Mouse (Mus musculus): ENCODE results near the gene Zfp704. TPM values are rescaled to one million over a fixed set of nuclear protein-coding genes. Genes with fewer than 3 reads are reported as not detected.

Gene Zfp704
- 0.98 and 1.2 TPM in 2 replicates for polyA plus RNA-seq (2015; fragmentation: Nextera tagmentation; extraction: Ambion mirVana)

DNA sequence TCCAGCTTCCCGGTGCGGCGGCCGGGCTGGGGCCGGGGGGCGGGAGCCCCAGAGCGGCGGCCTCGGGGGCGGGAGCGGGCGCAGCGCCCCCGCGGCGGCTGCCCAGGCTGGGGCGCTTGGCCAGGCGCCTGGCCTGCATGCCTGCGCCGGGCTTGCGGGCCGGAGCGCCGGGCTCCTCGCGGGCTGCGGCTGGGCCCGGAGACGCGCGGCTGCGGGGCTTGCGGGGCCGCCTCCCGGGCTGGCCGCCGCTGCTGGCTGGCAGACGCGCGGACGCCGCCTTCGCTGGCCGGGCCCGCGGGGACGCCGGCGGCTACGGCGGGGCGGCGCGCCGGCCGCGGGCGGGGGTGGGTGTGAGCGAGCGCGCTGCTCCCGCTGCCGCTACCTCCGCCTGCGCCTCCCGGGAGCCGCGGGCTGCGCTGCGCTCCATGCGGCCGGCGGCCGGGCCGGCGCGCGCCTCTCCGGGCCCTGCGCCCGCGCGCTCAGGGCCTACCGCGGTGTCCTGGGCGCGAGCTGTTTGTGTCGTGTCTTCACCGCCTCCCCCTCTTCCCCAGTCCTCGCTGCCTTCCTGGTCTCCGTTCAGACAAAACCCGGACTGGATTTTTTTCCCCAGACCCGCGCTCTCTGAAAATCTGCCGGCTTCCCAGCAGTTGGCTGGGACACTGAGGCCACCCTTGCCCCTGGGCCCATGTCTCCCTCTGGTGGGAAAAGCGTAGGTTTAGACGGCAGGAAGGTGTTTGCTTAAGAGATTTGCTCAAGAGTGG, at the start of gene Zfp704:
Gene Zfp704 (minus strand): TSS at position 505 of the 761 bp plus-strand sequence.
- Histone ChIP-seq H3K4me1 (replicated peaks) (peaks cover 57% of the 10 kb centered on the region), H3K9me3 (replicated peaks) (no peaks in the 10 kb centered on the region), H3K27me3 (peaks cover 39% of the 10 kb centered on the region), H3K4me3 (replicated peaks) (peak within 1 kb of the TSS; percentile 77), H3K9ac (peak within 1 kb of the TSS; percentile 81), H3K36me3 (no peaks in the 10 kb centered on the region), H3K4me2 (peak within 1 kb of the TSS; percentile 98), H3K27ac (peak within 1 kb of the TSS; percentile 77)
- DNase-seq (peak; percentile 62), ATAC-seq (ENCODE audit: low read depth) (peak; percentile 72)
- under 1% methylated on average over 68 of the region's 97 CpGs for WGBS (ENCODE audit: insufficient replicate concordance)

DNA sequence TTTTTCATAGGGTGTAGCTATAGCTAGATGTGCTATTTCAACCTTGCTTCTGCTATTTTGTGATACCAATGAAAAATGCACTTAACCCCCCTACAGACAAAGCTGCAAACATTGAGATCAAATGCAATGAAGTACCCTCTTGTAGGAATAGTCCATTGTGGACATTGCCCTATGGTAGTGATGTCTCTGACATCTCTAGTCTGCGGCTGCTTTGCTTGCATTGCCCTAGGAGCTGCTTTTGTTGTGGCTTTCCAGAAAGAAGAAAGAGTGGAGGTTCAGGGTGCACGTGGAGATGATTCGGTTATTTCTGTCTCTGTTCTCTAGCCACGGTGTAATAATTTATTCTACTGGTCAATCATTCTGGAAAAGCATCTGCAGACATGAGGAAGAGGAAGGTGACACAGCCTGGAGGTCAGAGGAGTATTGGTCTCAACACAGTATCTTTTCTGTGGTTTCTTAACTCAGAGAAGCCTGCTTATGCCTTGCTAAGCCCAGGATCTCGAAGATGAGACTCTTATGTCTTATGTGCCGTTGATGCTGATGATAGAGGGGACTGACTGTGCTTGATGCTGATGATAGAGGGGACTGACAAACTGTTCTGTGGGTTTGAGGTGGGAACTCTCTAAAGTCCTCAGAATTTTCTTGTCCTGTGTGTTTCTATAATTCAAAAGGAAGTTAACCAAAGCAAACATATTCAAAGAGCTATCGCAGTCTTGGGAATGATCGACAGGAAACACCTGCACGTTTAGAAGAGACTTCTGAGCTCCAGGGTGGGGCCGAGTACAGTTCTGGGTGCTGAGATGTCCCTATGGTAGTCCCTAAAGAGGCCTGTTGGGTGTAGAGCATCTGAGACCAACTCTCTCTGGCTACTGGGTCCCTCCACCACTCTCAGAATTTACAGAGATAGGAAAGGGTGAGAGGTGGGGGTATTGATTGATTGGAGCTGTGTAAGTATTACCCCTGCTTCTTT, 23.4 kb upstream of the Zfp704 start:
- Histone ChIP-seq H3K4me3 (replicated peaks) (no peak overlapping the region), H3K9me3 (replicated peaks) (no peaks in the 10 kb centered on the region), H3K36me3 (no peaks in the 10 kb centered on the region), H3K4me1 (replicated peaks) (no peaks in the 10 kb centered on the region), H3K4me2 (no peak overlapping the region), H3K27ac (no peak overlapping the region), H3K27me3 (peaks cover 37% of the 10 kb centered on the region), H3K9ac (no peak overlapping the region)
- WGBS (ENCODE audit: insufficient replicate concordance), result 36% methylated on average over 10 of the region's 10 CpGs
- DNase-seq (no peak), ATAC-seq (ENCODE audit: low read depth) (no peak)

DNA sequence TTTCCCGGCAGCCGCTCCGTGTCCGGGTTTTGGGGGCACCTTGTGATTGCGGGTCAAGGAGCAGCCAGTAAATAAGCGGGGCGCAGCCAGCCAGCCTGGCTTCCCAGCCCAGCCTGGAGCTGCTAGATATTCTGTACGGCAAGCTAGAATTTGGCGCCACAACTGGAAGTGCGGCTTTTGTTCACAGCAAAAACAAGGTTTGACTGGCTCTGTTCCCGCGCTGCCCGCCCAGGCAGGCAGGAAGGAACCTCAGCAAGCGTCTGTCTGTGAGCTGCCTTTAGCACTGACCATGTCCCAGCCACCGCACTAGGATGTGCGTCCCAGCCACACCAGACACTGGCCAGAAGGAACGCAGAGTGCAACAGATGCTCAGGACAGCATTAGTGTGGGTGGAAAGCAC, 20.1 kb upstream of the Zfp704 start:
- H3K27me3 ChIP-seq, result peaks cover 44% of the 10 kb centered on the region
- ATAC-seq (ENCODE audit: low read depth), result no peak
- H3K27ac ChIP-seq, result no peak overlapping the region

DNA sequence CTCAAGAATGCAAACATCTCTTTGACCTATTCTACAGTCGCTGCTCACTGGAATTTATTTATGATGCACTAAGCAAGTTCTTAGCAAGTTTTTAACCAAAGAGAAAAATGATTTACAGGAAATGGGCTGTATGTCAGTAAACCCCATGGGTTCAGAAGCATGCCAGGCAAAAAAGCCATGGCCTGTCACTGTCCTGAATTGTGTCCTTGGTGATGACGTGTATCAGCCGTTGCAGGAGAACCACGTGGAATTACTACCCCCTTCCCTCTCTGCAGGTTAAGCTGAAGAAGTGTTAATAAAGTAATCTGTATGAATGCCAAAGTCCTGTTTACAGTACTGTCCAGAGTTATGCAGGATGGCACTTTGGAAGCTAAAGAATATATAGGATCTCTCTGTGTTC, 18.2 kb upstream of the Zfp704 start:
- no peaks in the 10 kb centered on the region for H3K4me1 ChIP-seq (replicated peaks)
- peaks cover 48% of the 10 kb centered on the region for H3K27me3 ChIP-seq
- 68% methylated on average over 4 of the region's 4 CpGs for WGBS (ENCODE audit: insufficient replicate concordance)
- H3K9ac ChIP-seq, result no peak overlapping the region
- no peak overlapping the region for H3K4me3 ChIP-seq (replicated peaks)
- no peak overlapping the region for H3K4me2 ChIP-seq
- DNase-seq, result no peak
- H3K36me3 ChIP-seq, result no peaks in the 10 kb centered on the region
- no peak overlapping the region for H3K27ac ChIP-seq
- no peaks in the 10 kb centered on the region for H3K9me3 ChIP-seq (replicated peaks)
- ATAC-seq (ENCODE audit: low read depth), result no peak

More for the DNA sequence above, 20.1 kb upstream of the Zfp704 start:
- WGBS (ENCODE audit: insufficient replicate concordance), result 31% methylated on average over 17 of the region's 17 CpGs
- Histone ChIP-seq H3K9ac (no peak overlapping the region), H3K4me2 (peak overlapping the region; percentile 30), H3K36me3 (no peaks in the 10 kb centered on the region), H3K4me1 (replicated peaks) (no peaks in the 10 kb centered on the region), H3K9me3 (replicated peaks) (no peaks in the 10 kb centered on the region), H3K4me3 (replicated peaks) (no peak overlapping the region)
- no peak for DNase-seq

DNA sequence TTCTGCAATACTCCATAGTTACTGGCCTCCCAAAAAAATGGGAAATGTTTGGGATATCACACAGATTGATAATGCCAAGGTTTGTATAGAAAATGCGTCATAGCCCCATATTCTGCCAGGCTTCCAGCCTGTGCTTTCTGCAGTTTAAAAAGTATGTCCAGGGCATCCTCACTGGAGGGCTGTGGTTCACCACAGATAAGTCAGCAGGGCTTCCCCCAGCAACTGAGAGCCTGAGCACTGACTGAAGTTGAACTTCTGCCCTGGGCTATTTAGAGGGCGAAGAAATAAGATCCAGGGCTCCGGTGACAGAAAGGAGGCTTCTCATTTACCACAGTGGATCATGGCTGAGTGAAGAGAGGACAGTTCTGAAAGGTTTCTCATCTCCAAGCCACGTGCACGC, 16.3 kb upstream of the Zfp704 start:
- Histone ChIP-seq H3K9me3 (replicated peaks) (no peaks in the 10 kb centered on the region), H3K9ac (no peak overlapping the region), H3K4me2 (no peak overlapping the region), H3K27ac (no peak overlapping the region), H3K27me3 (peaks cover 39% of the 10 kb centered on the region), H3K4me1 (replicated peaks) (no peaks in the 10 kb centered on the region), H3K4me3 (replicated peaks) (no peak overlapping the region), H3K36me3 (no peaks in the 10 kb centered on the region)
- ATAC-seq (ENCODE audit: low read depth), result no peak
- 32% methylated on average over 5 of the region's 5 CpGs for WGBS (ENCODE audit: insufficient replicate concordance)
- DNase-seq, result no peak

DNA sequence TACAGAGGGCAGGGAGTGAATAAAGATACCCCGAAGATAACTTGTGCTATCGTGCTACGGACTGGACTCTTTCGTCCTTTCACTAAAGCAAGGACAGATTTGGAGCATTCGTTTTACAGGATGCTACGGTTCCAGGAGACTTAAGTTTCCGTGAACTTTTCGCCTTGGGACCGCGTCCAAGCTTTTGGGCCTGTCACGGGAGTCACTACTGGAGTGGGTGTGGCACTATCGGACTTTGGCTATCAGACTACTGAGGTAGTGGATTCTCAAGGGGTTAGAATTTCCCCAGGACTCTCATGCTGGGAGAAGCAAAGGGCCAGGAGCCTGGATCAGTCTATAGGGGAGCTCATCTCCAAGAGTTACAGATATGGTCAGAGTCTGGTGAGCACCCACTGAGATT, 10.7 kb upstream of the Zfp704 start:
- no peak for DNase-seq
- no peaks in the 10 kb centered on the region for H3K9me3 ChIP-seq (replicated peaks)
- no peak overlapping the region for H3K9ac ChIP-seq
- no peak overlapping the region for H3K4me3 ChIP-seq (replicated peaks)
- peaks cover 13% of the 10 kb centered on the region for H3K4me1 ChIP-seq (replicated peaks)
- WGBS (ENCODE audit: insufficient replicate concordance), result 76% methylated on average over 12 of the region's 12 CpGs
- no peaks in the 10 kb centered on the region for H3K36me3 ChIP-seq
- no peak overlapping the region for H3K4me2 ChIP-seq
- ATAC-seq (ENCODE audit: low read depth), result no peak
- H3K27me3 ChIP-seq, result peaks cover 3% of the 10 kb centered on the region; the same call in 1 of the 2 replicates
- H3K27ac ChIP-seq, result no peak overlapping the region

DNA sequence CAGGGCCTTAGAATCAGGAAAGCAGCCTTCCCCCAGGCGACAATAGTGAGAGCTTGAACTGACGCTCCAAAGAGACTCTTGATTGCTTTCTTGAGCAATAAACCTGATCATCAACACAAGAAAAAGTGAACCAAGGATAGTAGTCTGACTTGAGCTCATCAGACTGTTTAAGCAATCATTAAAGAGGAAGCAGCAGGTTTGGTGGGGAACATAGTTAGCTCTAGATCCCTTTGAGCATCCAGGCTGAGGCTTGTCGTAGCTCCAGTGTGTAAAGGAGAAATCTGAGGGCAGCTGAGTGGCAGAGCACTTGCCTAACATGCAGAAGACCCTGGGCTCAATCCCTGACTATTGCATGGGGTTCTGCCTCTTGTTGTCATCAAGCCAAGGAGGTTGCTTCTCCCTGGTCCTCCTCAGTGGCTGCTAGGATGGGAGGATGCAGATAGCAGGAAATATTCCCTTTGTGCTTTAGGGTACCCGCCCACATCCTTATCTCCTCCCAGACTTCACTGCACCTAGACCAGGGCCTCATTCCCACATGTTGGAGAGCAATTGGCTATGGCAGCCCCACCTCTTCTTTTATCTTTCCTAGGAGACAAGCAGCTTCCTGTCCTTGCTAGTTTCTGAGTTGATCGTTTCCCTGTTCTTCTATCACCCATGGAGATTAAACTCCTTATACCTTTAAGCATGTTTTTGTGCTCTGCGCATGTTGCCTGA, 9.8 kb upstream of the Zfp704 start:
- no peak overlapping the region for H3K9ac ChIP-seq
- ATAC-seq (ENCODE audit: low read depth), result peak; percentile 54

DNA sequence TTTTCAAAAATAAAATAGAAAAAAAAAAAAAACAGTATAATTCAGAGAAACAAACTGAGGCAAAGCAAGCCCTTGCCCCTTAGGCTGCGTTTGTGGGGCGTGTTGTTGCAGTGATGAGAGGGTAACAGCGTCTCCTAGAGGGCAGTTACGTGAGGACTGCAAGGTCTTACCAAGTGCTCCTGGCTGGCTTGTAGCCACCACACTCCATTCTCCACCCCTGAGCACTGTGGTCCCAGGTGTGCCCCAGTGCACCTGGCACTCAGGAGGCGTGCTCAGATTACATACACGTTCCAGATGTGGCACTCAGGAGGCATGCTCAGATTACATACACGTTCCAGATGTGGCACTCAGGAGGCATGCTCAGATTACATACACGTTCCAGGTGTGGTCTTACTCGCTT, 7.2 kb upstream of the Zfp704 start:
- no peak overlapping the region for H3K4me2 ChIP-seq
- no peak overlapping the region for H3K27ac ChIP-seq
- H3K4me3 ChIP-seq (replicated peaks), result no peak overlapping the region
- H3K9ac ChIP-seq, result no peak overlapping the region
- peaks cover 33% of the 10 kb centered on the region for H3K4me1 ChIP-seq (replicated peaks)
- H3K36me3 ChIP-seq, result no peaks in the 10 kb centered on the region
- DNase-seq, result no peak
- H3K9me3 ChIP-seq (replicated peaks), result no peaks in the 10 kb centered on the region
- peaks cover 9% of the 10 kb centered on the region; the same call in 1 of the 2 replicates for H3K27me3 ChIP-seq
- 68% methylated on average over 9 of the region's 9 CpGs for WGBS (ENCODE audit: insufficient replicate concordance)
- no peak for ATAC-seq (ENCODE audit: low read depth)

More for the DNA sequence above, 9.8 kb upstream of the Zfp704 start:
- no peak for DNase-seq
- Histone ChIP-seq H3K36me3 (no peaks in the 10 kb centered on the region), H3K9me3 (replicated peaks) (no peaks in the 10 kb centered on the region), H3K27ac (no peak overlapping the region), H3K27me3 (peaks cover 3% of the 10 kb centered on the region; the same call in 1 of the 2 replicates), H3K4me2 (no peak overlapping the region), H3K4me3 (replicated peaks) (no peak overlapping the region), H3K4me1 (replicated peaks) (peaks cover 21% of the 10 kb centered on the region)
- 42% methylated on average over 6 of the region's 6 CpGs for WGBS (ENCODE audit: insufficient replicate concordance)

DNA sequence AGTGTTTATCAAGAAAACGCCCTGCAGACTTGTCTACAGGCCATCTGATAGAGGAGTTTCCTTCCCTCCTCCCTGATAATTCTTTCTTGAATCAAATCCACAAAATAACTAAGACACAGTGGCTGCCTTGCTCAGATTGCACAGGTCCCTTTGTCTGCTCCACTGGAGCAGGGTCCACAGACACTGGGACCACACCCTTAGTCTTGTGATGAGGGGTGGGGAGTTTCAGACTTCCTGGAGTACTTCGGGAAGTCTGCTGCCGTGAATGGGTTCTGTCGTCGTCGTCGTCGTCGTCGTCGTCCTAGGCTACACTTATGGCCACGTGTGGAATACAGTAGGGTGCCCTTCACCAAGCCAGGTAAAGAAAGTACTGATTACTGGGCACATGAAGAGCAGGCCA, 4.8 kb upstream of the Zfp704 start:
- 58% methylated on average over 12 of the region's 12 CpGs for WGBS (ENCODE audit: insufficient replicate concordance)
- no peak for ATAC-seq (ENCODE audit: low read depth)
- H3K9me3 ChIP-seq (replicated peaks), result no peaks in the 10 kb centered on the region

DNA sequence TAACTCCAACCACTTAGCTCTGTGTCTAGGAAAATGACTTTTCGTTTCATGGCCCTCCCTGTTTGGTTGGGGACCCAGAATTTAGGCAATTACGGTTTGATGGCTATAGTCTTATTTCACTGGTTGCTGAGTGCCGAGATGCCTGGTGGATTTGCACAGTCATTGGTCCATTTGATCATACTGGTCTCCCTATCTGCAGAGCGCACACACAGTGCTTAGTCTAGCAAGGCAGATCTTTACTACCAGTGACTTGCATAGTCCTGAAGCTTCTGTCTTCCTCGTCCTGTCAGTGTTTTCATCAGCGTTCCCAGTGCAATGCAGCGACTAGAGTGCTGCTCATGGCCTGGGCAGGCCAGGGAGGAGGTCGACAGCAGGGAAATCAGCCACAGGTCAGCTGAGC, 4.1 kb upstream of the Zfp704 start:
- Histone ChIP-seq H3K27me3 (peaks cover 36% of the 10 kb centered on the region), H3K27ac (peak overlapping the region; percentile 69), H3K9ac (0 out of 2 replicates have a peak overlapping the region, but pooled peaks have one; percentile 15), H3K4me2 (peak overlapping the region; percentile 34), H3K4me1 (replicated peaks) (peaks cover 34% of the 10 kb centered on the region), H3K9me3 (replicated peaks) (no peaks in the 10 kb centered on the region), H3K4me3 (replicated peaks) (no peak overlapping the region), H3K36me3 (no peaks in the 10 kb centered on the region)
- peak; percentile 72 for ATAC-seq (ENCODE audit: low read depth)
- peak; percentile 23 for DNase-seq
- WGBS (ENCODE audit: insufficient replicate concordance), result 29% methylated on average over 8 of the region's 8 CpGs

More for the DNA sequence above, 4.8 kb upstream of the Zfp704 start:
- no peak for DNase-seq
- Histone ChIP-seq H3K4me3 (replicated peaks) (no peak overlapping the region), H3K4me2 (peak overlapping the region; percentile 34), H3K4me1 (replicated peaks) (peaks cover 36% of the 10 kb centered on the region), H3K27me3 (peaks cover 29% of the 10 kb centered on the region), H3K27ac (peak overlapping the region; percentile 69; the same call in 1 of the 2 replicates), H3K9ac (0 out of 2 replicates have a peak overlapping the region, but pooled peaks have one; percentile 15), H3K36me3 (no peaks in the 10 kb centered on the region)

DNA sequence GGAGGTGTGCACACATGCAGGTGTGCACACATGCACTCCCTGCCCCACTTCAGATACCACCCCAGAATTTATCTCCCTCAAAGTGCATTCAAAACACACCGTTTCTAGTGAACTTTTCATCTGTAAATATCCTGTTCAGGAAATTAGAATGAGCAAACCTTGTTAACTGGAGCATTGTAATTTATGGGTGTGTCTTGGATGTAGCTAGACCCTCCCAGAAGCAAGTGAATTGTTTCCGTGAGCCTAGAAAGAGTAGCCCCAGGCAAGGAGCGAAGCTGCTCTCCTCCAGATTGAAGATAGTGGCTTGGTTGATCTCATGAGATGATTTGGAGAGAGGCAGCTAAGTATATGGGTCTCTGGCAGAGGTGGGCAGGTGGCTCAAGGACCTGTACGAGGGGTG, 1.3 kb upstream of the Zfp704 start:
- H3K27ac ChIP-seq, result no peak overlapping the region
- no peak overlapping the region for H3K9ac ChIP-seq
- H3K27me3 ChIP-seq, result peaks cover 39% of the 10 kb centered on the region
- H3K36me3 ChIP-seq, result no peaks in the 10 kb centered on the region
- no peak overlapping the region for H3K4me3 ChIP-seq (replicated peaks)
- DNase-seq, result no peak
- H3K4me2 ChIP-seq, result no peak overlapping the region
- peaks cover 50% of the 10 kb centered on the region for H3K4me1 ChIP-seq (replicated peaks)
- WGBS (ENCODE audit: insufficient replicate concordance), result 53% methylated on average over 4 of the region's 4 CpGs
- no peaks in the 10 kb centered on the region for H3K9me3 ChIP-seq (replicated peaks)
- no peak for ATAC-seq (ENCODE audit: low read depth)
